Mouse (Mus musculus): Measurements from ENCODE around the gene Cds1.

DNA sequence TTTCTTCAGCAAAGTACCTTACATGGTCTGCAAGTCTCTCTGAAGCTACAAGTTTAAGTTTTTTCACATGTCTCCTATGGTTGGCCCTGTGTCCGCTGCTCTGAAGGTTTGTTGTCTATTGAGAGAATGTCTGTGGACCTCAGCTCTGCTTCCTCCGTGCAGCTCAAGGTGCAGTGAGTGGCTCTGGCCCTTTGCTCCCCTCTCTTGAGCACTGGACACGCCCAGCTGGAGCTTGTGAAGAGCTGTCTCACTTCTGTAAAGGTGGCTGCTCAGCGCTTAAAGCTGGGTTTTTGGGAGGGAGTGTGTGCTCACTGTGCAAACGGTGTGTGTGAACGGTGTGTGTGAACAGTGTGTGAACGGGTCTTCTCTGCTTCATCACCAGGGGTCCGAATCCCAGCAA is 56.1 kb downstream of the Cds1 start:
- TF ChIP-seq CTCF (IDR thresholded peaks at IDR 0.05) (no peak), EP300 (IDR thresholded peaks at IDR 0.05) (no peak)

Data from lung, postnatal 0 days (tissue).